Mouse (Mus musculus) hindbrain, embryonic 11.5 days (tissue): ENCODE measurements around the gene Yes1. TPM values are rescaled to one million over a fixed set of nuclear protein-coding genes. Genes with fewer than 3 reads are reported as not detected.
A peak's percentile ranks its signal among the peaks of the same experiment; 100 is the strongest.
"Not testable (repeated sequence)": the region's sequence is repeated elsewhere in the genome, so short reads cannot be mapped to it uniquely, and the experiment has no call there.

ENCODE experiments used
- ATAC-seq: fragments of 200-750 bp; cut with Nextera tagmentation; 2 replicates; pipeline ENCODE4 v1.8.0; 2017; ENCODE audit warnings: mild to moderate bottlenecking, moderate TSS enrichment, moderate library complexity; ENCODE audit not compliant: low FRiP score
- DNase-seq: peaks from one replicate; pipeline ENCODE4 v3.0.0-alpha.2; 2015; ENCODE audit warnings: low spot score
- H3K27ac ChIP-seq: fragments of 300-500 bp; sonication (generic); 2 replicates; pipeline ENCODE4 v1.5.1; 2014; ENCODE audit warnings: mild to moderate bottlenecking, low read depth, low read length
- H3K27me3 ChIP-seq: fragments of 300-500 bp; sonication (generic); 2 replicates; pipeline ENCODE4 v1.6.1; 2014; ENCODE audit warnings: mild to moderate bottlenecking, low read length, moderate library complexity, mixed read lengths; ENCODE audit not compliant: control insufficient read depth, insufficient read depth
- H3K36me3 ChIP-seq: fragments of 300-500 bp; sonication (generic); 2 replicates; pipeline ENCODE4 v1.6.1; 2014; ENCODE audit warnings: mild to moderate bottlenecking, low read length, moderate library complexity, mixed read lengths; ENCODE audit not compliant: control insufficient read depth, insufficient read depth
- H3K4me1 ChIP-seq: fragments of 300-500 bp; sonication (generic); replicated peaks from 2 replicates; pipeline ENCODE4 v1.6.1; 2014; ENCODE audit warnings: low read length, mixed read lengths; ENCODE audit not compliant: control insufficient read depth, insufficient read depth
- H3K4me2 ChIP-seq: fragments of 300-500 bp; sonication (generic); replicated peaks from 2 replicates; pipeline ENCODE4 v1.6.1; 2014; ENCODE audit warnings: mild to moderate bottlenecking, low read depth, low read length
- H3K4me3 ChIP-seq: fragments of 300-500 bp; sonication (generic); 2 replicates; pipeline ENCODE4 v1.5.1; 2014; ENCODE audit warnings: low read depth, low read length
- H3K9ac ChIP-seq: fragments of 300-500 bp; sonication (generic); 2 replicates; pipeline ENCODE4 v1.6.1; 2014; ENCODE audit warnings: low read depth, low read length
- H3K9me3 ChIP-seq: fragments of 300-500 bp; sonication (generic); 2 replicates; pipeline ENCODE4 v1.6.1; 2016; ENCODE audit warnings: low read length; ENCODE audit not compliant: control insufficient read depth
- WGBS: fragments of 180-500 bp; shearing (Covaris S2); extraction: QIAGEN DNeasy Blood & Tissue Kit; methylation state at CpG from one replicate; pipeline ENCODE4 v1.1.7; 2014; 5-methylcytosine and 5-hydroxymethylcytosine counted together
- polyA plus RNA-seq: library from polyadenylated mRNA; unstranded; fragments of >200 nt; fragmentation: Nextera tagmentation; extraction: Ambion mirVana; gene quantifications from 2 replicates; pipeline ENCODE4 v1.2.1, GENCODE M21; 2014

Yes1 gene
- polyA plus RNA-seq, 1 experiment from 2014 or later: 32.1 TPM

- Histone ChIP-seq H3K27ac (peak overlapping the region; percentile 89), H3K4me3 (peak overlapping the region; percentile 89), H3K36me3 (no peaks in the 10 kb centered on the region), H3K27me3 (no peaks in the 10 kb centered on the region), H3K9ac (peak overlapping the region; percentile 92), H3K4me2 (peak overlapping the region; percentile 65), H3K9me3 (no peaks in the 10 kb centered on the region), H3K4me1 (no peaks in the 10 kb centered on the region)
- WGBS: 20% methylated on average over 21 of the region's 21 CpGs
- peak; percentile 62 for ATAC-seq
- peak; percentile 71 for DNase-seq
These were observed 739 bp upstream of the Yes1 start for GRCm38 (mm10) chr5:32610064-32610800.

- peak; percentile 72 for DNase-seq
- H3K9me3 ChIP-seq: no peaks in the 10 kb centered on the region
- peak overlapping the region; percentile 92 for H3K9ac ChIP-seq
- WGBS: under 1% methylated on average over 51 of the region's 54 CpGs
- H3K4me2 ChIP-seq: peak overlapping the region; percentile 65
- H3K4me3 ChIP-seq: peak overlapping the region; percentile 89
- ATAC-seq: peak; percentile 82
- no peaks in the 10 kb centered on the region for H3K27me3 ChIP-seq
- no peaks in the 10 kb centered on the region for H3K36me3 ChIP-seq
- no peaks in the 10 kb centered on the region for H3K4me1 ChIP-seq
- peak overlapping the region; percentile 89 for H3K27ac ChIP-seq
These were observed 480 bp downstream of the Yes1 start for GRCm38 (mm10) chr5:32611341-32611961.

GRCm38 (mm10) chr5:32614291-32614690, 3.3 kb downstream of the Yes1 start:
- Histone ChIP-seq H3K27ac (no peak overlapping the region), H3K36me3 (no peaks in the 10 kb centered on the region), H3K27me3 (no peaks in the 10 kb centered on the region), H3K4me2 (no peak overlapping the region), H3K9ac (no peak overlapping the region), H3K9me3 (no peaks in the 10 kb centered on the region), H3K4me1 (no peaks in the 10 kb centered on the region), H3K4me3 (no peak overlapping the region)
- DNase-seq (no peak), ATAC-seq (no peak)
- 97% methylated on average over 2 of the region's 2 CpGs for WGBS

- no peak overlapping the region for H3K4me2 ChIP-seq
- no peak for ATAC-seq
- no peaks in the 10 kb centered on the region for H3K27me3 ChIP-seq
- H3K27ac ChIP-seq: no peak overlapping the region
- no peaks in the 10 kb centered on the region for H3K36me3 ChIP-seq
- H3K9me3 ChIP-seq: no peaks in the 10 kb centered on the region
- no peak overlapping the region for H3K9ac ChIP-seq
- H3K4me3 ChIP-seq: no peak overlapping the region
- no peaks in the 10 kb centered on the region for H3K4me1 ChIP-seq
- 89% methylated on average over 4 of the region's 4 CpGs for whole genome bisulfite sequencing
- no peak for DNase-seq
These were observed 3.7 kb downstream of the Yes1 start for GRCm38 (mm10) chr5:32614691-32615090.

GRCm38 (mm10) chr5:32616489-32616888, 5.5 kb downstream of the Yes1 start:
- WGBS: 91% methylated on average over 7 of the region's 7 CpGs
- H3K27ac ChIP-seq, ATAC-seq, H3K4me2 ChIP-seq, H3K27me3 ChIP-seq, DNase-seq, H3K4me1 ChIP-seq, H3K9me3 ChIP-seq, H3K36me3 ChIP-seq, H3K4me3 ChIP-seq, H3K9ac ChIP-seq: not testable (repeated sequence)

GRCm38 (mm10) chr5:32617851-32618250, 6.9 kb downstream of the Yes1 start:
- WGBS: 88% methylated on average over 1 of the region's 1 CpGs

GRCm38 (mm10) chr5:32623649-32624048, 12.7 kb downstream of the Yes1 start:
- H3K27ac ChIP-seq: no peak overlapping the region
- H3K9me3 ChIP-seq: no peaks in the 10 kb centered on the region
- no peaks in the 10 kb centered on the region for H3K27me3 ChIP-seq
- no peak overlapping the region for H3K9ac ChIP-seq
- H3K4me1 ChIP-seq: no peaks in the 10 kb centered on the region
- no peak overlapping the region for H3K4me3 ChIP-seq
- no peak overlapping the region for H3K4me2 ChIP-seq
- H3K36me3 ChIP-seq: no peaks in the 10 kb centered on the region
- no peak for DNase-seq
- ATAC-seq: no peak

More at GRCm38 (mm10) chr5:32617851-32618250, 6.9 kb downstream of the Yes1 start:
- no peak for ATAC-seq
- no peak overlapping the region for H3K4me3 ChIP-seq
- H3K4me1 ChIP-seq: no peaks in the 10 kb centered on the region
- H3K9ac ChIP-seq: no peak overlapping the region
- H3K4me2 ChIP-seq: no peak overlapping the region
- H3K9me3 ChIP-seq: no peaks in the 10 kb centered on the region
- no peak for DNase-seq
- H3K27ac ChIP-seq: no peak overlapping the region
- H3K36me3 ChIP-seq: no peaks in the 10 kb centered on the region
- H3K27me3 ChIP-seq: no peaks in the 10 kb centered on the region

- 98% methylated on average over 2 of the region's 2 CpGs for WGBS
- DNase-seq (no peak), ATAC-seq (no peak)
- Histone ChIP-seq H3K4me1 (no peaks in the 10 kb centered on the region), H3K36me3 (no peaks in the 10 kb centered on the region), H3K27me3 (no peaks in the 10 kb centered on the region), H3K4me2 (no peak overlapping the region), H3K9me3 (no peaks in the 10 kb centered on the region), H3K27ac (no peak overlapping the region), H3K4me3 (no peak overlapping the region), H3K9ac (no peak overlapping the region)
These were observed 13.8 kb downstream of the Yes1 start for GRCm38 (mm10) chr5:32624777-32625176.

- no peak overlapping the region for H3K27ac ChIP-seq
- H3K4me1 ChIP-seq: no peaks in the 10 kb centered on the region
- no peaks in the 10 kb centered on the region for H3K9me3 ChIP-seq
- ATAC-seq (no peak), DNase-seq (no peak)
- no peaks in the 10 kb centered on the region for H3K27me3 ChIP-seq
- H3K4me3 ChIP-seq: no peak overlapping the region
- H3K36me3 ChIP-seq: no peaks in the 10 kb centered on the region
- no peak overlapping the region for H3K4me2 ChIP-seq
- no peak overlapping the region for H3K9ac ChIP-seq
These were observed 22.2 kb downstream of the Yes1 start for GRCm38 (mm10) chr5:32633185-32633584.
